Mouse (Mus musculus): ENCODE results near the gene Nelfa.
"Not testable (repeated sequence)": the region's sequence is repeated elsewhere in the genome, so short reads cannot be mapped to it uniquely, and the experiment has no call there.

DNA sequence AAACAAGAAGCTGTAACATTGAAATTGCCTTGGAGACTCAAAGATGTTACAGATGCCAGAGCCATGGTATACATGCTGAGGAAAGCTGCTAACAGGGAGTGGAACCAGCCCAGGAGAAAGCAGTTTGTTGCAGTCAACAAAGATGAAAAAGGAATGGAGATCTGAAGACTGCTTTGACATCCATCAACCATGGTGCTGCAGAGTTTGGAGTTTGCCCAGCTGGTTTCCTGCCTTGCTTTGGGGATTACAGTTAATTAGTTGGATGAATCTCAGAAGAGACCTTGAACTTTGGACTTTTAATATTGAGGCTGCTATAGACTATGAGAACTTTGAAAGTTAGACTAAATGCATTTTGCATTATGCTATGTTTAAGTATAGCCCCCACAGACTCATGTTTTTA is 21.2 kb downstream of the Nelfa start:
- not testable (repeated sequence) for TF ChIP-seq CTCF, POLR2A (IDR thresholded peaks at IDR 0.05; ENCODE audit: extremely low read depth, insufficient read depth, low read length)

Data from cortical plate, adult 2 months (tissue).